Mouse (Mus musculus): ENCODE data around the gene Gm9945.

DNA sequence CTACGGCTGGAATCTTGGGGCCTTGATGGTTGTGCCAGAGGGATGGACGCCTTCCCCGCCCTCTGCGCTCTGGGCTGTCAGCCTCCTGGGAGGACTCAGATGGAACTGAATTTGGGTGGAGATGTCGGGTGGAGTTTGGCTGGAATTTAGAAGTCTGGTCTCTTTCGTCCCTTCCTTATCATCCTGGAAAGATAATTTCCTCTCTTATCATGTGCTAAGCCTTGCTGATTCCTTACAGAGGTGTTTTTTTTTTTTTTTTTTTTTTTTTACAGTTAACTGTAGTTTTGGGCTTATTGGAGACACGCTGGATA is 41.8 kb downstream of the Gm9945 start:
- TF ChIP-seq CTCF (IDR thresholded peaks at IDR 0.05; ENCODE audit: borderline replicate concordance, insufficient read depth, low read length) (no peak), POLR2A (IDR thresholded peaks at IDR 0.05; ENCODE audit: low read depth, low read length) (no peak)
